Comparison of ENCODE assay signal across 7 mouse cellular contexts in genomic region chr5:142812976-142813721, GRCm38 (mm10). TPM values are rescaled to one million over a fixed set of nuclear protein-coding genes. Genes with fewer than 3 reads are reported as not detected.
A peak's percentile ranks its signal among the peaks of the same experiment; 100 is the strongest.
DNase-seq lines count a peak whose midpoint lies in the region; ATAC-seq lines count a peak whose summit lies in the region.

No protein-coding gene starts in this region.

- peak; percentile 65 for DNase-seq in NIH3T3 (ENCODE audit: low read depth)
- peak; percentile 65 for DNase-seq in brain, adult 2 months (ENCODE audit: low read depth, low spot score)
- peak; percentile 70 for DNase-seq in hindbrain, embryonic 10.5 days (ENCODE audit: low spot score)

- H3K4me3 ChIP-seq in forebrain, embryonic 15.5 days: peak overlapping the region; percentile 87
- H3K4me3 ChIP-seq in hindbrain, embryonic 10.5 days: peak overlapping the region; percentile 99
- H3K4me3 ChIP-seq in limb, embryonic 12.5 days (replicated peaks): peak overlapping the region; percentile 100
- peak overlapping the region; percentile 77 for H3K4me3 ChIP-seq in midbrain, embryonic 15.5 days

- H3K4me1 ChIP-seq in forebrain, embryonic 15.5 days: peaks cover 45% of the 10 kb centered on the region
- H3K4me1 ChIP-seq in hindbrain, embryonic 10.5 days (replicated peaks): peaks cover 58% of the 10 kb centered on the region
- peaks cover 40% of the 10 kb centered on the region for H3K4me1 ChIP-seq in limb, embryonic 12.5 days (replicated peaks)
- peaks cover 44% of the 10 kb centered on the region for H3K4me1 ChIP-seq in midbrain, embryonic 15.5 days

- H3K27me3 ChIP-seq in forebrain, embryonic 15.5 days: no peaks in the 10 kb centered on the region
- no peaks in the 10 kb centered on the region for H3K27me3 ChIP-seq in hindbrain, embryonic 10.5 days (ENCODE audit: insufficient read depth, poor library complexity, severe bottlenecking)
- no peaks in the 10 kb centered on the region for H3K27me3 ChIP-seq in limb, embryonic 12.5 days
- H3K27me3 ChIP-seq in midbrain, embryonic 15.5 days (replicated peaks): no peaks in the 10 kb centered on the region

- under 1% methylated on average over 18 of the region's 18 CpGs for WGBS in forebrain, embryonic 15.5 days
- 2% methylated on average over 18 of the region's 18 CpGs for WGBS in hindbrain, embryonic 10.5 days
- WGBS in limb, embryonic 12.5 days: 2% methylated on average over 18 of the region's 18 CpGs
- WGBS in midbrain, embryonic 15.5 days: under 1% methylated on average over 18 of the region's 18 CpGs

- H3K27ac ChIP-seq in forebrain, embryonic 15.5 days (replicated peaks): peak overlapping the region; percentile 100
- H3K27ac ChIP-seq in hindbrain, embryonic 10.5 days: peak overlapping the region; percentile 100
- peak overlapping the region; percentile 100 for H3K27ac ChIP-seq in limb, embryonic 12.5 days
- H3K27ac ChIP-seq in midbrain, embryonic 15.5 days: peak overlapping the region; percentile 99

- ATAC-seq in forebrain, embryonic 15.5 days (replicated peaks): no peak
- no peak for ATAC-seq in limb, embryonic 12.5 days (ENCODE audit: insufficient number of reproducible peaks, insufficient read depth, low FRiP score, low TSS enrichment, low read depth)
- ATAC-seq in midbrain, embryonic 15.5 days (replicated peaks): no peak
- no peak for ATAC-seq in activated CD4-positive, CD25-positive, alpha-beta regulatory T cell, adult 4 months

- H3K4me2 ChIP-seq in forebrain, embryonic 15.5 days (replicated peaks): peak overlapping the region; percentile 95
- H3K4me2 ChIP-seq in limb, embryonic 12.5 days: peak overlapping the region; percentile 93
- peak overlapping the region; percentile 93 for H3K4me2 ChIP-seq in midbrain, embryonic 15.5 days

- H3K9ac ChIP-seq in forebrain, embryonic 15.5 days (replicated peaks): peak overlapping the region; percentile 100
- peak overlapping the region; percentile 100 for H3K9ac ChIP-seq in limb, embryonic 12.5 days (replicated peaks)
- peak overlapping the region; percentile 99 for H3K9ac ChIP-seq in midbrain, embryonic 15.5 days

- peaks cover 12% of the 10 kb centered on the region for H3K36me3 ChIP-seq in forebrain, embryonic 15.5 days
- H3K36me3 ChIP-seq in hindbrain, embryonic 10.5 days: peaks cover 41% of the 10 kb centered on the region
- peaks cover 65% of the 10 kb centered on the region for H3K36me3 ChIP-seq in limb, embryonic 12.5 days
- H3K36me3 ChIP-seq in midbrain, embryonic 15.5 days (replicated peaks): 0 out of 2 replicates have a peak, but pooled peaks cover under 1% of the 10 kb centered on the region

- no peaks in the 10 kb centered on the region for H3K9me3 ChIP-seq in forebrain, embryonic 15.5 days
- no peaks in the 10 kb centered on the region for H3K9me3 ChIP-seq in hindbrain, embryonic 10.5 days
- H3K9me3 ChIP-seq in limb, embryonic 12.5 days: no peaks in the 10 kb centered on the region
- H3K9me3 ChIP-seq in midbrain, embryonic 15.5 days: no peaks in the 10 kb centered on the region

RNA-seq across cellular contexts. Expression of gene Tnrc18, which starts 4.3 kb away (rescaled TPM):
- 45.9 and 48.3 TPM in 2 replicates for polyA plus RNA-seq in forebrain, embryonic 15.5 days (2015; fragmentation: Nextera tagmentation; extraction: Ambion mirVana)
- 25.2 and 39.3 TPM in 2 replicates for polyA plus RNA-seq in hindbrain, embryonic 10.5 days (2016; fragmentation: Nextera tagmentation; extraction: Ambion mirVana)
- polyA plus RNA-seq in limb, embryonic 12.5 days (2016; fragmentation: Nextera tagmentation; extraction: Ambion mirVana): 60.9 and 61.2 TPM in 2 replicates
- 36.3 and 38.6 TPM in 2 replicates for polyA plus RNA-seq in midbrain, embryonic 15.5 days (2015; fragmentation: Nextera tagmentation; extraction: Ambion mirVana)
- 1 to 10 TPM; 4.1 to 4.3 TPM for polyA plus RNA-seq in activated CD4-positive, CD25-positive, alpha-beta regulatory T cell, adult 4 months (2017; shearing (Covaris generic))
